Mouse (Mus musculus): Measurements from ENCODE around the gene Myo16. TPM values are rescaled to one million over a fixed set of nuclear protein-coding genes. Genes with fewer than 3 reads are reported as not detected.
A peak's percentile ranks its signal among the peaks of the same experiment; 100 is the strongest.

Myo16 gene
- total and polyA plus RNA-seq, 3 experiments = not detected

GRCm38 (mm10) chr8:10300797-10301196 lies 147.1 kb downstream of the Myo16 start:
- TF ChIP-seq EP300 (IDR thresholded peaks at IDR 0.05; ENCODE audit: low read depth in 1 of 2, low read length in 2 of 2) = no peak
- peak in 1 of 3 experiments; percentile 12; a peak in 1 of 6 replicates for TF ChIP-seq CTCF (IDR thresholded peaks at IDR 0.05 in 2 of 3, conservative IDR thresholded peaks at IDR 0.05 in 1 of 3; ENCODE audit: control insufficient read depth in 1 of 3, insufficient read depth in 1 of 3, low read depth in 2 of 3, low read length in 3 of 3, poor library complexity in 1 of 3, severe bottlenecking in 1 of 3)
- TF ChIP-seq SIN3A (IDR thresholded peaks at IDR 0.05; ENCODE audit: low read length) = no peak
- Histone ChIP-seq H3K79me2 (ENCODE audit: control insufficient read depth, insufficient read depth, low read length, poor library complexity) (no peaks in the 10 kb centered on the region), H3K27me3 (ENCODE audit: control insufficient read depth in 1 of 2, insufficient read depth in 2 of 2, low read length in 2 of 2) (no peaks in the 10 kb centered on the region), H3K4me1 (ENCODE audit: control insufficient read depth in 1 of 2, insufficient read depth in 2 of 2, low read length in 2 of 2) (no peaks in the 10 kb centered on the region), H3K36me3 (ENCODE audit: control insufficient read depth in 1 of 2, insufficient read depth in 2 of 2, low read length in 2 of 2) (no peaks in the 10 kb centered on the region), H3K27ac (ENCODE audit: control insufficient read depth, low read depth, low read length) (no peak overlapping the region), H3K4me3 (ENCODE audit: control insufficient read depth in 1 of 2, insufficient read depth in 1 of 2, low read depth in 2 of 2, low read length in 2 of 2) (no peak overlapping the region), H3K9me3 (replicated peaks; ENCODE audit: insufficient read depth, low read length) (no peaks in the 10 kb centered on the region), H3K9ac (ENCODE audit: control insufficient read depth, low read depth, low read length, poor library complexity, severe bottlenecking) (no peak overlapping the region)
- no peak for DNase-seq (ENCODE audit: low read depth, low spot score)

- H3K36me3 ChIP-seq (ENCODE audit: control insufficient read depth in 1 of 2, insufficient read depth in 2 of 2, low read length in 2 of 2) = no peaks in the 10 kb centered on the region
- no peaks in the 10 kb centered on the region for H3K9me3 ChIP-seq (replicated peaks; ENCODE audit: insufficient read depth, low read length)
- no peak overlapping the region for H3K9ac ChIP-seq (ENCODE audit: control insufficient read depth, low read depth, low read length, poor library complexity, severe bottlenecking)
- H3K4me1 ChIP-seq (ENCODE audit: control insufficient read depth in 1 of 2, insufficient read depth in 2 of 2, low read length in 2 of 2) = no peaks in the 10 kb centered on the region
- no peaks in the 10 kb centered on the region for H3K27me3 ChIP-seq (ENCODE audit: control insufficient read depth in 1 of 2, insufficient read depth in 2 of 2, low read length in 2 of 2)
- TF ChIP-seq NELFE (IDR thresholded peaks at IDR 0.05; ENCODE audit: low read depth, low read length) (no peak), POLR2A (IDR thresholded peaks at IDR 0.05; ENCODE audit: control insufficient read depth in 1 of 2, insufficient read depth in 1 of 2, low read depth in 1 of 2, low read length in 2 of 2, poor library complexity in 1 of 2) (no peak), HCFC1 (IDR thresholded peaks at IDR 0.05; ENCODE audit: low read depth, low read length) (no peak), JUND (IDR thresholded peaks at IDR 0.05; ENCODE audit: low read depth, low read length) (no peak), MYB (IDR thresholded peaks at IDR 0.05; ENCODE audit: low read depth, low read length) (no peak), ZMIZ1 (IDR thresholded peaks at IDR 0.05; ENCODE audit: low read depth, low read length) (no peak), NRF1 (IDR thresholded peaks at IDR 0.05; ENCODE audit: insufficient read depth, low read depth, low read length, poor library complexity, severe bottlenecking) (no peak), KAT2A (conservative IDR thresholded peaks at IDR 0.05; ENCODE audit: low read depth, low read length) (no peak), MAX (IDR thresholded peaks at IDR 0.05; ENCODE audit: low read length) (no peak), POLR2AphosphoS2 (IDR thresholded peaks at IDR 0.05; ENCODE audit: low read length) (no peak), POLR2AphosphoS5 (IDR thresholded peaks at IDR 0.05; ENCODE audit: borderline replicate concordance, low read depth, low read length) (no peak), RCOR1 (IDR thresholded peaks at IDR 0.05; ENCODE audit: low read depth, low read length) (no peak), CHD1 (IDR thresholded peaks at IDR 0.05; ENCODE audit: low read depth, low read length) (no peak)
- H3K79me2 ChIP-seq (ENCODE audit: control insufficient read depth, insufficient read depth, low read length, poor library complexity) = no peaks in the 10 kb centered on the region
- no peak for DNase-seq (ENCODE audit: low read depth, low spot score)
- H3K4me3 ChIP-seq (ENCODE audit: control insufficient read depth in 1 of 2, insufficient read depth in 1 of 2, low read depth in 2 of 2, low read length in 2 of 2) = no peak overlapping the region
- no peak overlapping the region for H3K27ac ChIP-seq (ENCODE audit: control insufficient read depth, low read depth, low read length)
These were observed 149.3 kb downstream of the Myo16 start for GRCm38 (mm10) chr8:10303061-10303460.

GRCm38 (mm10) chr8:10303992-10304391 lies 150.3 kb downstream of the Myo16 start:
- no peak for DNase-seq (ENCODE audit: low read depth, low spot score)
- Histone ChIP-seq H3K9me3 (replicated peaks; ENCODE audit: insufficient read depth, low read length) (no peaks in the 10 kb centered on the region), H3K27me3 (ENCODE audit: control insufficient read depth in 1 of 2, insufficient read depth in 2 of 2, low read length in 2 of 2) (no peaks in the 10 kb centered on the region), H3K4me3 (ENCODE audit: control insufficient read depth in 1 of 2, insufficient read depth in 1 of 2, low read depth in 2 of 2, low read length in 2 of 2) (no peak overlapping the region), H3K9ac (ENCODE audit: control insufficient read depth, low read depth, low read length, poor library complexity, severe bottlenecking) (no peak overlapping the region), H3K36me3 (ENCODE audit: control insufficient read depth in 1 of 2, insufficient read depth in 2 of 2, low read length in 2 of 2) (no peaks in the 10 kb centered on the region), H3K27ac (ENCODE audit: control insufficient read depth, low read depth, low read length) (no peak overlapping the region), H3K79me2 (ENCODE audit: control insufficient read depth, insufficient read depth, low read length, poor library complexity) (no peaks in the 10 kb centered on the region), H3K4me1 (ENCODE audit: control insufficient read depth in 1 of 2, insufficient read depth in 2 of 2, low read length in 2 of 2) (no peaks in the 10 kb centered on the region)
- TF ChIP-seq BHLHE40 (IDR thresholded peaks at IDR 0.05; ENCODE audit: borderline replicate concordance, low read depth, low read length) (no peak), TCF12 (IDR thresholded peaks at IDR 0.05; ENCODE audit: low read depth, low read length) (no peak), CHD1 (IDR thresholded peaks at IDR 0.05; ENCODE audit: low read depth, low read length) (no peak), NELFE (IDR thresholded peaks at IDR 0.05; ENCODE audit: low read depth, low read length) (no peak), ZMIZ1 (IDR thresholded peaks at IDR 0.05; ENCODE audit: low read depth, low read length) (no peak), ZC3H11A (IDR thresholded peaks at IDR 0.05; ENCODE audit: low read depth, low read length) (no peak), ETS1 (IDR thresholded peaks at IDR 0.05; ENCODE audit: low read depth, low read length) (no peak), MAZ (IDR thresholded peaks at IDR 0.05; ENCODE audit: low read depth, low read length) (no peak), ZKSCAN1 (IDR thresholded peaks at IDR 0.05; ENCODE audit: low read depth, low read length) (no peak), POLR2A (IDR thresholded peaks at IDR 0.05; ENCODE audit: control insufficient read depth in 1 of 2, insufficient read depth in 1 of 2, low read depth in 1 of 2, low read length in 2 of 2, poor library complexity in 1 of 2) (no peak), POLR2AphosphoS5 (IDR thresholded peaks at IDR 0.05; ENCODE audit: borderline replicate concordance, low read depth, low read length) (no peak), TAL1 (IDR thresholded peaks at IDR 0.05; ENCODE audit: low read length) (no peak), MYB (IDR thresholded peaks at IDR 0.05; ENCODE audit: low read depth, low read length) (no peak), NRF1 (IDR thresholded peaks at IDR 0.05; ENCODE audit: insufficient read depth, low read depth, low read length, poor library complexity, severe bottlenecking) (no peak), GATA1 (IDR thresholded peaks at IDR 0.05; ENCODE audit: low read depth, low read length) (no peak), POLR2AphosphoS2 (IDR thresholded peaks at IDR 0.05; ENCODE audit: low read length) (no peak), CTCF (IDR thresholded peaks at IDR 0.05 in 2 of 3, conservative IDR thresholded peaks at IDR 0.05 in 1 of 3; ENCODE audit: control insufficient read depth in 1 of 3, insufficient read depth in 1 of 3, low read depth in 2 of 3, low read length in 3 of 3, poor library complexity in 1 of 3, severe bottlenecking in 1 of 3) (no peak), RCOR1 (IDR thresholded peaks at IDR 0.05; ENCODE audit: low read depth, low read length) (no peak)
